Mouse (Mus musculus) left cerebral cortex, postnatal 36 days (tissue): ENCODE data around the gene Hoxa2. TPM values are rescaled to one million over a fixed set of nuclear protein-coding genes. Genes with fewer than 3 reads are reported as not detected.

ENCODE experiments used
- DNase-seq, 2 experiments: peaks; one replicate each; pipeline ENCODE4 v3.0.0; 2021 to 2022; ENCODE audit warnings: low spot score in 2 of 2, mixed read lengths in 1 of 2
- intact Hi-C: fragments of 180-260 bp; cut with DNase I; formaldehyde crosslinking; loops from one replicate; pipeline ENCODE4 v1.15.1; 2025
- total RNA-seq, 2 experiments: library from RNA; stranded (reverse); gene quantifications; 2 replicates each; pipeline ENCODE4 v1.2.3; 2021

Gene Hoxa2
- total RNA-seq, 2 experiments from 2014 or later, result not detected

DNA sequence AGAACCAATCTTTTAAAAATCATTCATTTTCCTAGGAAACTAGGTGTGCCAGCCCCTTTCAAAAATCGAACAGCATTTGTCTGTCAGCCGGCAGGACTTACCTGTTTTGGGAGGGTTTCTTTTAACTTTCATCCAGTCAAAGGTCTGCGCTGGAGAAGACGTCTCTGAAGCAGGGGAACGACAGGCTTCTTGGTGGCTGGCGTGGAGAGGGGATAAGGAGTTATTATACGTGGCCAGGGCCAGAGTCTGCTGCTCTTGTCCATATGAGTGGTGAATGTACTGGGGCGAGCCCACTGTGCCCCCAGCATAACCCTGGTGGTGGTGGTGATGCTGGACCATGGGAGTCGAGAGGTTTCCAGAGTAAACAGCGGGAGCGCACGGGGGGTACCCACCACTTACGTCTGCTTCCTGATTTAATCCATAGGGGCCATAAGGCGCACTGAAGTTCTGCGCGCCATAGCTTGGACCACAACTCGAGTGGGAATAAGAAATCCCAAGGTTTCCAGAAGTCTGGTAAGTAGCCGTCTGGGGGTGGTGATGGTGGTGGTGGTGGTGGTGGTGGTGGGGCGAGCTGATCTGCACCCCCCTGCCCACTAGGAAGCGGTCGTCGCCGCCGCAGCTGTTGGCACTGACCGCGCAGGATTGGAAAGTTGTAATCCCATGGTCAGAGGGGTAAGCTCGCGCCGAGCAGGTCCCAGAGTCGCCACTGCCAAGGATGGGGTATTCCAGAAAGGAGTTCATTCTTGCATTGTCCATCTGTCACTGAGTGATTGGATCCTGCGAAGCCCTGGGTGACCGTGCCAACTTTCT, 7.0 kb downstream of the Hoxa2 start:
- intact Hi-C loops, result loop anchor here (5.0 to 10.0 kb wide), 2 partner anchors 153 to 165 kb away; no protein-coding TSS in a partner anchor

GRCm38 (mm10) chr6:52156551-52157200, 8.0 kb downstream of the Hoxa2 start:
- DNase-seq, result no peak
- intact Hi-C loops, result loop anchor here (5.0 to 10.0 kb wide), 2 partner anchors 152 to 166 kb away; no protein-coding TSS in a partner anchor

More for the DNA sequence above, 7.0 kb downstream of the Hoxa2 start:
- no peak for DNase-seq

DNA sequence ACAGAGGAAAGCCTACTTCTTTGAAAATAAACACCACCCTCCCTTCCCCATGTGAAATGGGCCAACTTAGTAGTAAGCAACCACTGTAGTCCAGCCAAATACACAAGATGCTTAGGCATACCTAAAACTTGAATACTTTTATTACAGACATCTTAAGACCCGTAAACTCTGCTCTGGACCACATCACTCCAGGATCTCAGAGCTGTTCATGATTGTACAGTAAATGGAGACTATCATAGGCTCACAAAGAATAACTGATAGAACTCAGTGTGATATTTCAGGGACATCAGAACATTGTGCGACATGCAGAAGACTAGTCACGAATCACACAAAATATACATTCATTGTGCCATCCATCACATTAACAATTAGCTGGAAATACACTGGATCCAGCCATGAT, 9.2 kb downstream of the Hoxa2 start:
- intact Hi-C loops, result loop anchor here (5.0 to 10.0 kb wide), 2 partner anchors 151 to 167 kb away; no protein-coding TSS in a partner anchor
- no peak for DNase-seq

- DNase-seq, result no peak
- intact Hi-C loops, result loop anchor here (10.0 kb wide), 1 partner anchor 149 kb away; no protein-coding TSS in a partner anchor
These were observed 10.6 kb downstream of the Hoxa2 start for GRCm38 (mm10) chr6:52154044-52154443.

- DNase-seq, result no peak
- intact Hi-C loops, result loop anchor here (10.0 kb wide), 1 partner anchor 148 kb away; no protein-coding TSS in a partner anchor
These were observed 11.4 kb downstream of the Hoxa2 start for GRCm38 (mm10) chr6:52153270-52153669.

- intact Hi-C loops, result loop anchor here (10.0 kb wide), 1 partner anchor 148 kb away; no protein-coding TSS in a partner anchor
- no peak for DNase-seq
These were observed 12.1 kb downstream of the Hoxa2 start for GRCm38 (mm10) chr6:52152226-52153193.

DNA sequence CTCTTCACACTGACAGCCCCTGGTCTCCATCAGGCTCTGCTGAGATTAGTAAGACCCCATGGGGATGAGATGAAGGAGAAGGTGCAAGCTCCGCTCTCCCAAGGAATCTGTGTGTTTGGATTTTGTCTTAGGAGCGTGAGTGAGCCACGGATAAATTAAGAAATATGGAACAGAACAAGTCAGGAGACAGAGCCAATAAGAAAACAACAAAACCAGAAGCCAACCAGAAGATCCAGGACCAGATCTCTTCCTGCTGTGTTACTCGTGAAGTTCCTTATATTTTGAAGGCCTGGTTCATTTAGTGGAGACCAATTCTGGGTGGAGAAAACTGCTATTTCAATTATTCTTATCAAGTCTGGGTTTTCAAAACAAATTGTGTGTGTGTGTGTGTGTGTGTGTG, 13.1 kb downstream of the Hoxa2 start:
- intact Hi-C loops, result loop anchor here (10.0 kb wide), 1 partner anchor 147 kb away; no protein-coding TSS in a partner anchor
- no peak for DNase-seq

DNA sequence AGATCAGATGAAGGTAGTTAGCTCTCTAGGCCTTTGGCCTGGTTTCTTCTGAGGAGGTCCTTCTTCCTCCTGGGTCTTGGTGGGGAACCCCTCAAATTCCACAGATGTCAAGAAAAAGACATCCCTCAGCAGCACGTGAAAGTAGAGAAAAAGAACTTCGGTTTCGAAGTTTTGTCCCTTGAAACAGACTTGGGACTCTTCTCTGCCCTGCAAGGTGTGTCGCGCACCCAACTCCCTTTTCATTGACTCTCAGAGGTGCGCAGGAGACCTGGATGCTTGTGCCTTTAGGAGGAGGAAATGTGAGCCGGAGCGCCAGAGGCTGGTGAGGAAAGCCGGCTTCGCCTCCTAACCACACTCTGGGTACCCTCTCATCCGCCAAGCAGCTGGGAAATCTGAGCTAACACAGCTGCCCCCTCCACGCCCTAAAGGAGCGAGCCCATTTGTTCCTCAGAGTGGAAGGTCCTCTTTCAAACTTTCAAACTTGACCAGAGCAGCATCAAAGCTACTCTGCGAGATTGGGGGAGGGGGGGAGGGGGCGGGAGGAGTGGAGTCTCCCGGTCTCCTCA, 14.1 kb downstream of the Hoxa2 start:
- no peak for DNase-seq
- intact Hi-C loops, result loop anchor here (10.0 kb wide), 1 partner anchor 146 kb away; no protein-coding TSS in a partner anchor

DNA sequence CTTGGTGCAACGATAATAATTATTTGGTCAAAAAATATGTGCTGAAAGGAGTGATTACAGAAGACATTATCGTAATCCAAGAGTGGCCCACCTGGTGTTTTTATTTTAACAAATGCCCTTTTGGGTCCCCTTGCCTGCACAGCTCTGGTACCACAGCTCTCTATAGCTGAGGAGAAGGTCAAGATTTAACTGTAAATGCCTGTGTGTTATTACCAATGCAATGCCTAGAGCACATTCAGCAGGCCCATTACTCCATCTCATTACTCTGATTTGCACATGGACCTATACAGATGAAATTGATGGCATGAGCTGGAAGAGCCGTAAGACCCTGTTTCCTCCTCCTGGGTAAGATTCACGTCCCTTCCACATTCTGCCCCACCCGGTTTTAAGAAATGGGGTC, 25.5 kb downstream of the Hoxa2 start:
- intact Hi-C loops, result no loop called here
- no peak for DNase-seq

GRCm38 (mm10) chr6:52138576-52138975, 26.1 kb downstream of the Hoxa2 start:
- DNase-seq, result no peak
- intact Hi-C loops, result no loop called here

- DNase-seq, result no peak
- intact Hi-C loops, result no loop called here
These were observed 26.6 kb downstream of the Hoxa2 start for GRCm38 (mm10) chr6:52137841-52138535.

- intact Hi-C loops, result no loop called here
These were observed 41.0 kb downstream of the Hoxa2 start for GRCm38 (mm10) chr6:52123673-52124072.

GRCm38 (mm10) chr6:52121173-52121572, 43.5 kb downstream of the Hoxa2 start:
- intact Hi-C loops, result no loop called here
- DNase-seq, result no peak

More at GRCm38 (mm10) chr6:52123673-52124072, 41.0 kb downstream of the Hoxa2 start:
- no peak for DNase-seq

GRCm38 (mm10) chr6:52118903-52119635, 45.6 kb downstream of the Hoxa2 start:
- intact Hi-C loops, result no loop called here
- DNase-seq, result no peak

DNA sequence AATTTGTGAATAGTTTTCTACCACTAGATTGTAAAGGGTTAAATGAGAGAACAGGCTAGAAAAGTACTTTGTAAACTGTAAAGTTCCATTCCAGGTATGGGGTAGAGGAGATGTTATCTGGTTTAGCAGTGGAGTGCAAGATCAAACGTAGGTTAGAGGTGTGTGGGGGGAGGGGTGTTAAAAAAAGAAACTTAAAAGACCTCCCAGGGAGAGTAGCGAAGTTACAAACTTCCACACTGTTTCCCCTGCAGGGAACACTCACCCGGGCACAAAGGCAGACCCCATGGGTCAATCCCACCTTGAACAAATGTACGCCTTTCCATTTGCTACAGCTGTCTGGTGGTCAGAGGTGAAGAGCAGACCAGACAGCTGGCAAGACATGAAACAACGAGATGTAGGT, 48.7 kb downstream of the Hoxa2 start:
- DNase-seq, result no peak
- intact Hi-C loops, result no loop called here
